Mouse (Mus musculus) testis, adult 2 months (tissue): Measurements from ENCODE around the gene Rragd.

ENCODE experiments used
- CTCF ChIP-seq: fragments of 200-500 bp; IDR thresholded peaks from 2 replicates; pipeline ENCODE4 v1.5.1; 2012; ENCODE audit warnings: low read depth, mild to moderate bottlenecking, inconsistent platforms, low read length, moderate library complexity; ENCODE audit not compliant: control insufficient read depth, insufficient read depth, insufficient replicate concordance
- POLR2A ChIP-seq: fragments of 200-500 bp; IDR thresholded peaks from 2 replicates; pipeline ENCODE4 v1.6.1; 2012; ENCODE audit warnings: low read depth, mild to moderate bottlenecking, inconsistent platforms, low read length, moderate library complexity; ENCODE audit not compliant: control insufficient read depth

- no peak for TF ChIP-seq POLR2A
- no peak for TF ChIP-seq CTCF
Measured at GRCm38 (mm10) chr4:32987006-32987405, 4.2 kb downstream of the Rragd start.
